Mouse (Mus musculus): Measurements from ENCODE around the gene Bcl2. TPM values are rescaled to one million over a fixed set of nuclear protein-coding genes. Genes with fewer than 3 reads are reported as not detected.
A peak's percentile ranks its signal among the peaks of the same experiment; 100 is the strongest.
"Not testable (repeated sequence)": the region's sequence is repeated elsewhere in the genome, so short reads cannot be mapped to it uniquely, and the experiment has no call there.

Bcl2 gene
- polyA plus RNA-seq, 1 experiment, result 5.3 TPM

- no peak overlapping the region for H3K4me3 ChIP-seq (ENCODE audit: insufficient read depth, low read length)
- H3K4me1 ChIP-seq (ENCODE audit: control insufficient read depth, insufficient read depth, low read length), result no peaks in the 10 kb centered on the region
- TF ChIP-seq CTCF (IDR thresholded peaks at IDR 0.05; ENCODE audit: borderline replicate concordance, insufficient read depth, low read length) (no peak), POLR2A (IDR thresholded peaks at IDR 0.05; ENCODE audit: low read depth, low read length) (no peak)
- no peak overlapping the region for H3K27ac ChIP-seq (ENCODE audit: insufficient read depth, low read length)
These were observed 28.9 kb upstream of the Bcl2 start for GRCm38 (mm10) chr1:106742980-106743379.

DNA sequence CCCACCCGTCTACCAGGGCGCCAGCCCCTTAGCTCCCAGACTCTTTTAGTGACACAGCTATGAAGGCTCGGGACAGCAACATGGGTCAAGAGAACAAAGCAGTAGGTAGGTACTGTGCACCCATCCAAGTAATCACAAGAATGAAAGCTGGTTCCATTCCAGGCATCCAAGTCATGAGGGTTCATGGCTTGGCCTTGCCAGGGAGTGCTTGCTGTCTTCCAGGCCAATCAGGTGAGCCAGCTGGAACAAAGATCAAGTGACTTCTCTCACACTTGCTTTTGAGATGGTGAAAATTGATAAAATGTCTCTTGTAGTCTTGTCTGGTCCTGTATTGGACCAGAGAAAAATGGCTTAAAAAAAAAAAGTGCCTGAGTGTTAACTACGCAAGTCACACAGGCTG is 26.7 kb upstream of the Bcl2 start:
- no peak overlapping the region for H3K4me3 ChIP-seq (ENCODE audit: insufficient read depth, low read length)
- no peaks in the 10 kb centered on the region for H3K4me1 ChIP-seq (ENCODE audit: control insufficient read depth, insufficient read depth, low read length)
- TF ChIP-seq POLR2A (IDR thresholded peaks at IDR 0.05; ENCODE audit: low read depth, low read length) (no peak), CTCF (IDR thresholded peaks at IDR 0.05; ENCODE audit: borderline replicate concordance, insufficient read depth, low read length) (no peak)
- H3K27ac ChIP-seq (ENCODE audit: insufficient read depth, low read length), result no peak overlapping the region

DNA sequence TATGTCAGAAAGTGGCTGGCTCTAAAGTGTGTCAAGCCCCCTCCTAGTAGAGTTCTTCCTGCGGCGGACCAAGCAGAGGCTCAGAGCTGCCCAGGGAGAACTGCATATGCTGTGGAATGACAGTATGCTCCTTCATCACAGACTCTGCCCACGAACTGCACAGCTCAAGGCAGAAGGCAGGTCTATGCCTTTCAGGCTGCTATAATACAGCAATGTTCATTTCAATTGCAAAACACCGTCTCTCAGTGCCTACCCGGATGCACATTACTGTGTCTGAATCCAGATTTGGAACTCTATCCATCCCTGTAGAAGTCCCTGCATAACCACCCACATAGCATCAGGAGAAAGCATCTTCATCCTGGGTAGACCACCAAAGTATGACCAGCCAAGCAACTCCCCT is 25.7 kb upstream of the Bcl2 start:
- TF ChIP-seq POLR2A (IDR thresholded peaks at IDR 0.05; ENCODE audit: low read depth, low read length) (no peak), CTCF (IDR thresholded peaks at IDR 0.05; ENCODE audit: borderline replicate concordance, insufficient read depth, low read length) (no peak)
- Histone ChIP-seq H3K4me3 (ENCODE audit: insufficient read depth, low read length) (no peak overlapping the region), H3K4me1 (ENCODE audit: control insufficient read depth, insufficient read depth, low read length) (no peaks in the 10 kb centered on the region), H3K27ac (ENCODE audit: insufficient read depth, low read length) (no peak overlapping the region)

DNA sequence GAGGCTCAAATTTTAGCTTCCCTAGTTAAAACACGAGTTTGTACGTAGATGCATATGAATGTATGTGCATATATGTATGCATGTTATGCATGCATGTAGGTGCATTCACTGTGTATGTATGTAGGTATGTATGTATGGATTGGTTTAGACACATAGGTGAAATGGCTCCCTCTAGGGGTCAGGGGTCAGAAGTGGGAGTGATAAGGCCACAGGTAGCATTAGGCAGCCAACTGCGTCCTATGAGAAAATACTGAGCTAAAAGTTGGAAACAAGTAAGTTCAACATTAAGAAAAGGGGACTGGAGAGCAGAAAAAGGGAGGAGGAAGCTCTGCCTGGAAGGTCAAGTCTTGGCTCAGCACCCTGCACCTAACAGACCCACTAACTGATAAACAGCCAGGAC is 24.0 kb upstream of the Bcl2 start:
- Histone ChIP-seq H3K4me3 (ENCODE audit: insufficient read depth, low read length) (no peak overlapping the region), H3K4me1 (ENCODE audit: control insufficient read depth, insufficient read depth, low read length) (no peaks in the 10 kb centered on the region), H3K27ac (ENCODE audit: insufficient read depth, low read length) (no peak overlapping the region)
- no peak for TF ChIP-seq POLR2A (IDR thresholded peaks at IDR 0.05; ENCODE audit: low read depth, low read length)
- no peak for TF ChIP-seq CTCF (IDR thresholded peaks at IDR 0.05; ENCODE audit: borderline replicate concordance, insufficient read depth, low read length)

DNA sequence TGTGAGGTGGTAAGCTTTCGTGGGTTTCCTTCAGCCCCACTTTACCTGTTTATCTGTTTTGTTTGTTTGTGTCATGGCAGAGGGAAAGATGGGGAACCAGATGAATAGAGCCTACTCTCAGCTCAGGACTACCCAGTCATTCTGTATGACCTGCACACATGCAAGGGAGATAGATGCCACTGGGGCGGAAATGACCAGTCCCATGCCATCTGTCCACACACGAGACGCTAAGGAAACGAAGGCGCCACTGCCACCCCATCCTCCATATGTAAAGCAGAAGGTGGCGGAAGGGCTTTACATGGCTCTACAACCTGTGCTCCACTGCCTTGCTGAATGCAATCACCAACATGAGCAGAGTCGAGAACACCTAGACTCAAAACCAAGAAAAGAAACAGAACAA is 22.1 kb upstream of the Bcl2 start:
- no peak overlapping the region for H3K4me3 ChIP-seq (ENCODE audit: insufficient read depth, low read length)
- TF ChIP-seq POLR2A (IDR thresholded peaks at IDR 0.05; ENCODE audit: low read depth, low read length) (no peak), CTCF (IDR thresholded peaks at IDR 0.05; ENCODE audit: borderline replicate concordance, insufficient read depth, low read length) (no peak)
- H3K27ac ChIP-seq (ENCODE audit: insufficient read depth, low read length), result no peak overlapping the region
- H3K4me1 ChIP-seq (ENCODE audit: control insufficient read depth, insufficient read depth, low read length), result no peaks in the 10 kb centered on the region

- peak; percentile 35; the same call in 1 of the 2 replicates for TF ChIP-seq CTCF (IDR thresholded peaks at IDR 0.05; ENCODE audit: borderline replicate concordance, insufficient read depth, low read length)
- no peak for TF ChIP-seq POLR2A (IDR thresholded peaks at IDR 0.05; ENCODE audit: low read depth, low read length)
- Histone ChIP-seq H3K27ac (ENCODE audit: insufficient read depth, low read length) (no peak overlapping the region), H3K4me3 (ENCODE audit: insufficient read depth, low read length) (no peak overlapping the region), H3K4me1 (ENCODE audit: control insufficient read depth, insufficient read depth, low read length) (no peaks in the 10 kb centered on the region)
These were observed 21.5 kb upstream of the Bcl2 start for GRCm38 (mm10) chr1:106735586-106735985.

DNA sequence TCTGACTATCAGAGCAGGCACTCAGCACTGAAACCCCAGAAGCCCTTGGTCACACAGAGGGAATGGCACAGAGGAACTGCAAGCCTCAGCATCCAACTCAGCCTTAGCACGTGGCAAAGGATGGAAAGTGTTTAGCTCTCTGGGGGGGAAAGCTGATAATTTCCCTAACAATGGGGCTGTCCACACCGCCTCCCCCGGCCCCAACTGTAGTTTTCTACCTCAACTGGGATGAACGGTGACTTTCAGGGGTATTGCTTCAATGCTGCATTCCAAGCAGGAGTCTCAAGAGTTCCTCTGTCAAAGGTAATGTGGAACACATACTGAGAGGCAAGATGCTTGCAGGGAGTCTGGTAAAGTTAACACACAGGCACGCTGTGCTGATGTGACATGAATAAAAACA is 8.0 kb upstream of the Bcl2 start:
- no peak overlapping the region for H3K4me3 ChIP-seq (ENCODE audit: insufficient read depth, low read length)
- peaks cover 12% of the 10 kb centered on the region for H3K4me1 ChIP-seq (ENCODE audit: control insufficient read depth, insufficient read depth, low read length)
- TF ChIP-seq POLR2A (IDR thresholded peaks at IDR 0.05; ENCODE audit: low read depth, low read length) (no peak), CTCF (IDR thresholded peaks at IDR 0.05; ENCODE audit: borderline replicate concordance, insufficient read depth, low read length) (no peak)
- no peak overlapping the region for H3K27ac ChIP-seq (ENCODE audit: insufficient read depth, low read length)

DNA sequence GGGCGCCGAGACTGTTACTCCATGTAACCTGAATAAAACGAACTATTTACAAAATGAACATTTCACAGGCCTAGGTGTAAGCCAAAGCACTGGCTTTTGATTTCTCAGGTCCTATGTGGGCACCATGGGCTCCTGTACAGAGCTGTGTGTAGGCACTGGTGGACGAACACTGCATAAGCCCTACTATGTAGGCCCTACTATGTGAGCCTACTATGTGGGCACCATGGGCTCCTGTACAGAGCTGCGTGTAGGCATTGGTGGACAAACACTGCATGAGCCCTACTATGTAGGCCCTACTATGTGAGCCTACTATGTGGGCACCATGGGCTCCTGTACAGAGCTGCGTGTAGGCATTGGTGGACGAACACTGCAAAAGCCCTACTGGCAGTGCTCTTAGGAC is 3.7 kb upstream of the Bcl2 start:
- not testable (repeated sequence) for H3K4me3 ChIP-seq (ENCODE audit: insufficient read depth, low read length); H3K27ac ChIP-seq (ENCODE audit: insufficient read depth, low read length)
- H3K4me1 ChIP-seq (ENCODE audit: control insufficient read depth, insufficient read depth, low read length), result peaks cover 12% of the 10 kb centered on the region

DNA sequence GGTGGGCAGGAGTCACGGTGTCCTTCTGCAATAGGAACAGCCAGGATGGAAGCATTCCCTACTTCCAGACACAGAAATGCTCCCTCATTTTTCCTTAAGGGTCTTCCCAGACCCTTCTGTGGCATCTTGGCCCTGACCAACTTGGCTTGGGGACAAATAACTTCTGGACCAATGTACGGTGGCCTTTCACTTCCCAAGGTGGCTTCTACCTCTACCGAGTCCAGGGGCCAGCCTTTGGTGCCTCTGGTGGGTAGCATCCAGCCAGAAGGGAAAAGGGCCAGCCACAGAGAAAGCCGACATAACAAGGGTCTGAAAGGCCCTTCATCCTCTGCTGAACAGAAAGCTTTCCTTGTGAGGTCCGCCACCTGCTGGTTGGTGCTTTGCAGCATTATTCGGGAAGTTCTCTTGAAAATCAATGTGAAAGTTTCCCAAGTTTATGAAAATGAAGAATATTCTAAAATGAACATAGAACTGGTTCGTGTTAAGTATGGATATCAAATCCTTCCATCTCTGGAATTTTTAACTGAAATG is 3.1 kb upstream of the Bcl2 start:
- H3K27ac ChIP-seq (ENCODE audit: insufficient read depth, low read length), result no peak overlapping the region
- TF ChIP-seq POLR2A (IDR thresholded peaks at IDR 0.05; ENCODE audit: low read depth, low read length) (no peak), CTCF (IDR thresholded peaks at IDR 0.05; ENCODE audit: borderline replicate concordance, insufficient read depth, low read length) (peak; percentile 64; the same call in 1 of the 2 replicates)
- H3K4me3 ChIP-seq (ENCODE audit: insufficient read depth, low read length), result no peak overlapping the region
- peaks cover 12% of the 10 kb centered on the region for H3K4me1 ChIP-seq (ENCODE audit: control insufficient read depth, insufficient read depth, low read length)

DNA sequence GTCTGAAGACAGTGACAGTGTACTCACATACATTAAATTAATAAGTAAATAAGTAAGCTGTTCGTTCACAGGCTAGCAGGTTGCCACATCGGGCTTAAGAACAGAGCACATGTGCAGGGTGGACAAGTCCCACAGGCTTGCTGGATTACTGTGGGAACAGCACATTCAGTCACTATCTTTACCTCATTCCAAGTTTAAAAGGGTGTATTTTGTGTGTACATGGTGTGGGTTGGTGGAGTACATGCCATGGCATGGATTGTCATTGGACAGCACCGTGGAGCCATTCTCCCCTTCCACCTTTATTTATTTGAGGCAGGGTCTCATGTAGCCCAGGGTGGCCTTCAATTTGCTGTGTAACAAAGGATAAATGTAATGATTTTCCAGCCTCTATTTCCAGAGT is 2.1 kb upstream of the Bcl2 start:
- H3K27ac ChIP-seq (ENCODE audit: insufficient read depth, low read length), result no peak overlapping the region
- TF ChIP-seq CTCF (IDR thresholded peaks at IDR 0.05; ENCODE audit: borderline replicate concordance, insufficient read depth, low read length), result no peak
- no peak for TF ChIP-seq POLR2A (IDR thresholded peaks at IDR 0.05; ENCODE audit: low read depth, low read length)
- no peak overlapping the region for H3K4me3 ChIP-seq (ENCODE audit: insufficient read depth, low read length)
- peaks cover 15% of the 10 kb centered on the region for H3K4me1 ChIP-seq (ENCODE audit: control insufficient read depth, insufficient read depth, low read length)
